Mouse (Mus musculus): Measurements from ENCODE around the gene Nlrp6. TPM values are rescaled to one million over a fixed set of nuclear protein-coding genes. Genes with fewer than 3 reads are reported as not detected.

The Nlrp6 gene
- total and polyA plus RNA-seq, 2 experiments from 2014 or later, result 0.08 TPM; not detected in 1

- H3K4me1 ChIP-seq (ENCODE audit: control insufficient read depth, insufficient read depth), result peaks cover 28% of the 10 kb centered on the region; the same call in 1 of the 2 replicates
- H3K27ac ChIP-seq (ENCODE audit: low read depth), result no peak overlapping the region
- 76% methylated on average over 7 of the region's 7 CpGs for WGBS
- TF ChIP-seq EP300 (IDR thresholded peaks at IDR 0.05; ENCODE audit: low read depth) (no peak), CTCF (IDR thresholded peaks at IDR 0.05; ENCODE audit: low read depth) (no peak)
- H3K9ac ChIP-seq (replicated peaks; ENCODE audit: low read depth, low read length), result no peak overlapping the region
- no peaks in the 10 kb centered on the region for H3K27me3 ChIP-seq (ENCODE audit: control insufficient read depth, insufficient read depth, low read length)
- DNase-seq (ENCODE audit: low spot score), result no peak
- H3K4me2 ChIP-seq (ENCODE audit: low read depth, low read length), result no peak overlapping the region
- no peak for ATAC-seq (ENCODE audit: insufficient read depth, low read depth)
- no peaks in the 10 kb centered on the region for H3K9me3 ChIP-seq (replicated peaks; ENCODE audit: control insufficient read depth, low read length)
- H3K4me3 ChIP-seq (ENCODE audit: low read depth, low read length), result no peak overlapping the region
- 0 out of 2 replicates have a peak, but pooled peaks cover 20% of the 10 kb centered on the region for H3K36me3 ChIP-seq (replicated peaks; ENCODE audit: control insufficient read depth, insufficient read depth, low read length)
Observed at GRCm38 (mm10) chr7:140944236-140944635, 23.5 kb downstream of the Nlrp6 start.

GRCm38 (mm10) chr7:140945247-140945646 is 24.5 kb downstream of the Nlrp6 start:
- no peak overlapping the region for H3K9ac ChIP-seq (replicated peaks; ENCODE audit: low read depth, low read length)
- H3K4me2 ChIP-seq (ENCODE audit: low read depth, low read length), result no peak overlapping the region
- H3K27me3 ChIP-seq (ENCODE audit: control insufficient read depth, insufficient read depth, low read length), result no peaks in the 10 kb centered on the region
- H3K4me3 ChIP-seq (ENCODE audit: low read depth, low read length), result no peak overlapping the region
- no peak for TF ChIP-seq CTCF (IDR thresholded peaks at IDR 0.05; ENCODE audit: low read depth)
- TF ChIP-seq EP300 (IDR thresholded peaks at IDR 0.05; ENCODE audit: low read depth), result no peak
- WGBS, result 85% methylated on average over 5 of the region's 5 CpGs
- H3K27ac ChIP-seq (ENCODE audit: low read depth), result no peak overlapping the region
- ATAC-seq (ENCODE audit: insufficient read depth, low read depth) (no peak), DNase-seq (ENCODE audit: low spot score) (no peak)
- peaks cover 28% of the 10 kb centered on the region; the same call in 1 of the 2 replicates for H3K36me3 ChIP-seq (replicated peaks; ENCODE audit: control insufficient read depth, insufficient read depth, low read length)
- H3K4me1 ChIP-seq (ENCODE audit: control insufficient read depth, insufficient read depth), result peaks cover 31% of the 10 kb centered on the region; the same call in 1 of the 2 replicates
- no peaks in the 10 kb centered on the region for H3K9me3 ChIP-seq (replicated peaks; ENCODE audit: control insufficient read depth, low read length)

GRCm38 (mm10) chr7:140946311-140946710 is 25.6 kb downstream of the Nlrp6 start:
- no peak for ATAC-seq (ENCODE audit: insufficient read depth, low read depth)
- Histone ChIP-seq H3K4me1 (ENCODE audit: control insufficient read depth, insufficient read depth) (peaks cover 39% of the 10 kb centered on the region), H3K4me2 (ENCODE audit: low read depth, low read length) (no peak overlapping the region)

GRCm38 (mm10) chr7:140946980-140947379 is 26.3 kb downstream of the Nlrp6 start:
- Histone ChIP-seq H3K4me3 (ENCODE audit: low read depth, low read length) (no peak overlapping the region), H3K4me1 (ENCODE audit: control insufficient read depth, insufficient read depth) (peaks cover 39% of the 10 kb centered on the region), H3K36me3 (replicated peaks; ENCODE audit: control insufficient read depth, insufficient read depth, low read length) (peaks cover 28% of the 10 kb centered on the region; the same call in 1 of the 2 replicates), H3K27me3 (ENCODE audit: control insufficient read depth, insufficient read depth, low read length) (no peaks in the 10 kb centered on the region), H3K4me2 (ENCODE audit: low read depth, low read length) (no peak overlapping the region), H3K9ac (replicated peaks; ENCODE audit: low read depth, low read length) (no peak overlapping the region), H3K9me3 (replicated peaks; ENCODE audit: control insufficient read depth, low read length) (no peaks in the 10 kb centered on the region), H3K27ac (ENCODE audit: low read depth) (peak overlapping the region; percentile 68)
- DNase-seq (ENCODE audit: low spot score) (peak; percentile 74), ATAC-seq (ENCODE audit: insufficient read depth, low read depth) (peak; percentile 53)
- 36% methylated on average over 7 of the region's 7 CpGs for WGBS
- TF ChIP-seq CTCF (IDR thresholded peaks at IDR 0.05; ENCODE audit: low read depth) (no peak), EP300 (IDR thresholded peaks at IDR 0.05; ENCODE audit: low read depth) (peak; percentile 83)

More at GRCm38 (mm10) chr7:140946311-140946710, 25.6 kb downstream of the Nlrp6 start:
- Histone ChIP-seq H3K4me3 (ENCODE audit: low read depth, low read length) (no peak overlapping the region), H3K27ac (ENCODE audit: low read depth) (peak overlapping the region; percentile 68), H3K36me3 (replicated peaks; ENCODE audit: control insufficient read depth, insufficient read depth, low read length) (peaks cover 28% of the 10 kb centered on the region; the same call in 1 of the 2 replicates), H3K9ac (replicated peaks; ENCODE audit: low read depth, low read length) (no peak overlapping the region), H3K27me3 (ENCODE audit: control insufficient read depth, insufficient read depth, low read length) (no peaks in the 10 kb centered on the region), H3K9me3 (replicated peaks; ENCODE audit: control insufficient read depth, low read length) (no peaks in the 10 kb centered on the region)
- WGBS, result 87% methylated on average over 10 of the region's 10 CpGs
- TF ChIP-seq EP300 (IDR thresholded peaks at IDR 0.05; ENCODE audit: low read depth) (no peak), CTCF (IDR thresholded peaks at IDR 0.05; ENCODE audit: low read depth) (no peak)
- DNase-seq (ENCODE audit: low spot score), result no peak

GRCm38 (mm10) chr7:140948161-140948560 is 27.5 kb downstream of the Nlrp6 start:
- peaks cover 33% of the 10 kb centered on the region for H3K4me1 ChIP-seq (ENCODE audit: control insufficient read depth, insufficient read depth)
- H3K27me3 ChIP-seq (ENCODE audit: control insufficient read depth, insufficient read depth, low read length), result no peaks in the 10 kb centered on the region
- peak; percentile 47 for DNase-seq (ENCODE audit: low spot score)
- no peak overlapping the region for H3K9ac ChIP-seq (replicated peaks; ENCODE audit: low read depth, low read length)
- H3K36me3 ChIP-seq (replicated peaks; ENCODE audit: control insufficient read depth, insufficient read depth, low read length), result peaks cover 28% of the 10 kb centered on the region; the same call in 1 of the 2 replicates
- ATAC-seq (ENCODE audit: insufficient read depth, low read depth), result 0 out of 2 replicates have a peak, but pooled peaks have one; percentile 14
- no peak for TF ChIP-seq EP300 (IDR thresholded peaks at IDR 0.05; ENCODE audit: low read depth)
- TF ChIP-seq CTCF (IDR thresholded peaks at IDR 0.05; ENCODE audit: low read depth), result no peak
- peak overlapping the region; percentile 68 for H3K27ac ChIP-seq (ENCODE audit: low read depth)
- no peaks in the 10 kb centered on the region for H3K9me3 ChIP-seq (replicated peaks; ENCODE audit: control insufficient read depth, low read length)
- 22% methylated on average over 8 of the region's 8 CpGs for WGBS
- no peak overlapping the region for H3K4me2 ChIP-seq (ENCODE audit: low read depth, low read length)
- H3K4me3 ChIP-seq (ENCODE audit: low read depth, low read length), result no peak overlapping the region

GRCm38 (mm10) chr7:140949255-140949654 is 28.6 kb downstream of the Nlrp6 start:
- peaks cover 28% of the 10 kb centered on the region; the same call in 1 of the 2 replicates for H3K36me3 ChIP-seq (replicated peaks; ENCODE audit: control insufficient read depth, insufficient read depth, low read length)

More at GRCm38 (mm10) chr7:140949255-140949654, 28.6 kb downstream of the Nlrp6 start:
- ATAC-seq (ENCODE audit: insufficient read depth, low read depth) (no peak), DNase-seq (ENCODE audit: low spot score) (no peak)
- H3K27me3 ChIP-seq (ENCODE audit: control insufficient read depth, insufficient read depth, low read length), result no peaks in the 10 kb centered on the region
- H3K27ac ChIP-seq (ENCODE audit: low read depth), result no peak overlapping the region
- H3K4me1 ChIP-seq (ENCODE audit: control insufficient read depth, insufficient read depth), result peaks cover 37% of the 10 kb centered on the region
- WGBS, result 77% methylated on average over 6 of the region's 6 CpGs
- H3K4me2 ChIP-seq (ENCODE audit: low read depth, low read length), result no peak overlapping the region
- H3K9ac ChIP-seq (replicated peaks; ENCODE audit: low read depth, low read length), result no peak overlapping the region
- TF ChIP-seq CTCF (IDR thresholded peaks at IDR 0.05; ENCODE audit: low read depth), result no peak
- no peaks in the 10 kb centered on the region for H3K9me3 ChIP-seq (replicated peaks; ENCODE audit: control insufficient read depth, low read length)
- H3K4me3 ChIP-seq (ENCODE audit: low read depth, low read length), result no peak overlapping the region
